Mouse (Mus musculus) leukemia stem cell, adult 10-12 weeks (primary cell): ENCODE measurements around the gene Stab1. TPM values are rescaled to one million over a fixed set of nuclear protein-coding genes. Genes with fewer than 3 reads are reported as not detected.

Experiments
- polyA plus RNA-seq: library from polyadenylated mRNA; stranded (reverse); fragments of >175 nt; gene quantifications from 2 replicates; pipeline ENCODE4 v1.2.3, GENCODE M21; 2012; ENCODE audit warnings: low replicate concordance

Gene Stab1
- 2.1 and 4.2 TPM in 2 replicates for polyA plus RNA-seq

DNA sequence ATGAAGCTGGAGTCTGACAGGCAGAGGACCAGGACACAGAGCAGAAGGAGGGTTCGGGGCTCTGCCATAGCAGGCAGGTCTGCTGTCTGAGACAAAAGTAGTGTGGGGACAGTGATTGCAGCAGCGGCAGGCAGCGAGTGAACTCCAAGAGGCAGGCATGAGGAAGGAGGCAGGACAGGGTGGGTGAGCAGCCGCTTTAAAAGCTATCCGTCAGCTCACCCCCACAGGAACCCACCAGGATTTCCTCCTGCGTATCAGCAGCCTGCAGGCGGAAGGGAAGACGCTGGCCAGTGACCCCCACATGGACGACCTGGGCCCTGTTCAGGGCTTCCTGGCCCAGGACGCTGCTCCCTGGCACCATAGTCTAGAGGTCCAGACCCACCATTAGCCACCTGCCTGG is at the start of gene Stab1:
Gene Stab1 (minus strand): TSS at position 217 of the 400 bp plus-strand sequence.

GRCm38 (mm10) chr14:31217666-31218065 is 49.2 kb upstream of the Stab1 start, which contains the start of gene Sema3g:
Sema3g (plus strand) TSS chr14:31217860.

DNA sequence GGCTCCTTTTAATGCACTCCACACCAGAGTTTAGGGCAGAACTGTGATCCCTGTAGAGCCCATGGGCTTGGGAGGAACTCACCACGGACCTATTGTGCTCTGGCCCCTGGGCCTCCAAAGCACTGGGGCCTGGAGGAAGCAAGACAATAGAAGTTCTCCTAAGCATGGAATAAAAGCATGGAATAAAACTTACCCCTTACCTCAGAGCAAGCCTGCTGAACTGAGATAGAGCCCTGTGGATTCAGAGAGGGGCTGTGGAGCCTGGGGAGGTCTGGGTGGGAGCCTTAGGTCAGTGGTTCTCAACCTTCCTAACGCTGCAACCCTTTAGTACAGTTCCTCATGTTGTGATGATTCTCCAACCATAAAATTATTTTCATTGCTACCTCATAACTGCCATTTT is 48.4 kb upstream of the Stab1 start, which contains the start of gene Nisch:
Gene Nisch (minus strand): TSS at position 101 of the 400 bp plus-strand sequence.

GRCm38 (mm10) chr14:31208084-31208483 is 39.6 kb upstream of the Stab1 start, which contains the start of gene Tnnc1:
Tnnc1 (plus strand) TSS chr14:31208312.

GRCm38 (mm10) chr14:31130236-31131220 is 37.9 kb downstream of the Stab1 start, which contains the start of gene Nt5dc2:
Nt5dc2 (plus strand) TSS chr14:31131053.

DNA sequence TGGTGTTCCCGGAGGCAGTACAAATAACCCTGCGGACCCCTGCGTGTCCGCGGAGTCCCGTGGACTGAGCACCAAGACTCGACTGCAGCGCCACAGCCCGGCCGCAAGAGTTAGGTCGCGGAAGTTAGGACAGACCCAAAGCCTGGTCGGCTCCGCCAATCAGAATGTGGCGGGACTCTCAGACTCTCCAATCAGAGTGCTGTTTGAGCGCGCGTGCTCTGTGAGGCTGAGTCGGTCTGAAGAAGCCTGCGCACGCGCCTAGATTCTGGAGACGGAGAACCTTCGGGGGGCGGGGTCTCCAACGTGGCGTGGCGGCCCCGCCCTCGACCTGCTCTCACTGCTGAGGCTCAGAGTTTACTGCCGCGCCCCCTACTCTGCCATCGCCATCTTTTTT is 39.6 kb downstream of the Stab1 start, which contains the start of gene Smim4:
Gene Smim4 (minus strand): TSS at position 131 of the 394 bp plus-strand sequence.

Other genes with a start within 250 kb of the Stab1 start
- 0.17 TPM in 1 of 2 replicates, not detected in the other for gene Itih3, start 244.9 kb downstream of the Stab1 start, polyA plus RNA-seq
- not detected in 2 replicates for gene Itih1, start 225.4 kb downstream of the Stab1 start, polyA plus RNA-seq
- 2.5 and 3.4 TPM in 2 replicates for gene Nek4, start 217.3 kb downstream of the Stab1 start, polyA plus RNA-seq
- gene Glt8d1, start 167.2 kb downstream of the Stab1 start, polyA plus RNA-seq: 2.4 and 4.0 TPM in 2 replicates
- 15.1 and 44.4 TPM in 2 replicates for gene Spcs1, start 167.0 kb downstream of the Stab1 start, polyA plus RNA-seq
- gene Pbrm1, start 149.5 kb downstream of the Stab1 start, polyA plus RNA-seq: 7.6 and 21.7 TPM in 2 replicates
- gene Gnl3, start 149.5 kb downstream of the Stab1 start, polyA plus RNA-seq: 5.0 and 14.9 TPM in 2 replicates
- 48.2 and 72.9 TPM in 2 replicates for gene Smim4, start 39.7 kb downstream of the Stab1 start, polyA plus RNA-seq
- 40.8 and 99.2 TPM in 2 replicates for gene Nt5dc2, start 37.6 kb downstream of the Stab1 start, polyA plus RNA-seq
- 0.26 TPM in 1 of 2 replicates, not detected in the other for gene Tnnc1, start 39.7 kb upstream of the Stab1 start, polyA plus RNA-seq
- gene Nisch, start 48.3 kb upstream of the Stab1 start, polyA plus RNA-seq: 128 and 175 TPM in 2 replicates
- gene Sema3g, start 49.2 kb upstream of the Stab1 start, polyA plus RNA-seq: 0.21 and 0.60 TPM in 2 replicates
- 1.8 and 3.5 TPM in 2 replicates for gene Phf7, start 82.7 kb upstream of the Stab1 start, polyA plus RNA-seq
- 34.1 and 85.8 TPM in 2 replicates for gene Bap1, start 82.8 kb upstream of the Stab1 start, polyA plus RNA-seq
- 0.08 TPM in 1 of 2 replicates, not detected in the other for gene Dnah1, start 155.3 kb upstream of the Stab1 start, polyA plus RNA-seq
- 5.7 and 7.8 TPM in 2 replicates for gene Capn7, start 168.0 kb upstream of the Stab1 start, polyA plus RNA-seq